Mouse (Mus musculus) embryonic facial prominence, embryonic 14.5 days (tissue): Measurements from ENCODE around the gene Zfp618. TPM values are rescaled to one million over a fixed set of nuclear protein-coding genes. Genes with fewer than 3 reads are reported as not detected.

Experiments used
- ATAC-seq: fragments of 200-750 bp; cut with Nextera tagmentation; 2 replicates; pipeline ENCODE4 v1.8.0; 2017; ENCODE audit warnings: low read depth, moderate number of reproducible peaks, moderate TSS enrichment
- DNase-seq: peaks from one replicate; pipeline ENCODE4 v3.0.0-alpha.2; 2015; ENCODE audit warnings: low spot score
- H3K27ac ChIP-seq: fragments of 300-500 bp; sonication (generic); replicated peaks from 2 replicates; pipeline ENCODE4 v1.5.1; 2014; ENCODE audit warnings: low read depth, mild to moderate bottlenecking, low read length, moderate library complexity
- H3K27me3 ChIP-seq: fragments of 300-500 bp; sonication (generic); replicated peaks from 2 replicates; pipeline ENCODE4 v1.6.1; 2014; ENCODE audit warnings: low read length; ENCODE audit not compliant: control insufficient read depth, insufficient read depth
- H3K36me3 ChIP-seq: fragments of 300-500 bp; sonication (generic); 2 replicates; pipeline ENCODE4 v1.6.1; 2014; ENCODE audit warnings: low read length, mixed read lengths; ENCODE audit not compliant: control insufficient read depth, insufficient read depth
- H3K4me1 ChIP-seq: fragments of 300-500 bp; sonication (generic); 2 replicates; pipeline ENCODE4 v1.6.1; 2014; ENCODE audit warnings: antibody characterized with exemption, low read length; ENCODE audit not compliant: control insufficient read depth, insufficient read depth
- H3K4me2 ChIP-seq: fragments of 300-500 bp; sonication (generic); 2 replicates; pipeline ENCODE4 v1.6.1; 2014; ENCODE audit warnings: low read depth, mild to moderate bottlenecking, low read length, moderate library complexity, mixed read lengths
- H3K4me3 ChIP-seq: fragments of 300-500 bp; sonication (generic); 2 replicates; pipeline ENCODE4 v1.5.1; 2014; ENCODE audit warnings: low read depth, mild to moderate bottlenecking, low read length
- H3K9ac ChIP-seq: fragments of 300-500 bp; sonication (generic); 2 replicates; pipeline ENCODE4 v1.6.1; 2014; ENCODE audit warnings: low read depth, mild to moderate bottlenecking, low read length, moderate library complexity, mixed read lengths
- H3K9me3 ChIP-seq: fragments of 300-500 bp; sonication (generic); 2 replicates; pipeline ENCODE4 v1.6.1; 2016; ENCODE audit warnings: low read length; ENCODE audit not compliant: control insufficient read depth
- WGBS: fragments of 180-500 bp; shearing (Covaris S2); extraction: QIAGEN DNeasy Blood & Tissue Kit; methylation state at CpG from one replicate; pipeline ENCODE4 v1.1.7; 2014; 5-methylcytosine and 5-hydroxymethylcytosine counted together
- polyA plus RNA-seq: library from polyadenylated mRNA; unstranded; fragments of >200 nt; fragmentation: Nextera tagmentation; extraction: Ambion mirVana; gene quantifications from 2 replicates; pipeline ENCODE4 v1.2.1, GENCODE M21; 2014

The Zfp618 gene
- polyA plus RNA-seq, 1 experiment from 2014 or later, result 17.6 TPM

DNA sequence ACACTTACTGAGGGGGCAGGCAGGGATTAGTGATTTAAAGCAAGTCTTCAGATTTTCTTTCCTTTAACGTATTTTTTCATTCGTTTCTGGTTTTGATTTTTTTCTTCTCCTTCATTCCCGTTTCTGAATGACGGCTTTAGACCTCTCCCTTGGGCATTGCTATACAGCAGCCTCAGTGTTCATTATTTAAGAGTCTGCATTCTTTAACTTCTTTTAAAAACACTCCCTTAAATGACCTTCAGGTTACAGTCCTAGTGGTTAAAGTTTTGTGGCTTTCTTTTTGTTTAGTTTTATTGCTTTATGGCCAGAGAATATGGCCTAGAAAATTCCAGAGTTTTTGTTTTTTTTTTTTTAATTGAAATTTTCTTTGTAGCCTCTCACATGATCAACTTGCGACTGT is 64.8 kb downstream of the Zfp618 start:
- H3K36me3 ChIP-seq, result no peaks in the 10 kb centered on the region
- no peaks in the 10 kb centered on the region for H3K27me3 ChIP-seq
- H3K9ac ChIP-seq, result no peak overlapping the region
- no peaks in the 10 kb centered on the region for H3K9me3 ChIP-seq
- no peak overlapping the region; the same call in 1 of the 2 replicates for H3K27ac ChIP-seq
- no peak overlapping the region for H3K4me3 ChIP-seq
- H3K4me2 ChIP-seq, result no peak overlapping the region
- WGBS, result 17% methylated on average over 5 of the region's 5 CpGs
- ATAC-seq (no peak), DNase-seq (no peak)
- peaks cover 14% of the 10 kb centered on the region for H3K4me1 ChIP-seq

DNA sequence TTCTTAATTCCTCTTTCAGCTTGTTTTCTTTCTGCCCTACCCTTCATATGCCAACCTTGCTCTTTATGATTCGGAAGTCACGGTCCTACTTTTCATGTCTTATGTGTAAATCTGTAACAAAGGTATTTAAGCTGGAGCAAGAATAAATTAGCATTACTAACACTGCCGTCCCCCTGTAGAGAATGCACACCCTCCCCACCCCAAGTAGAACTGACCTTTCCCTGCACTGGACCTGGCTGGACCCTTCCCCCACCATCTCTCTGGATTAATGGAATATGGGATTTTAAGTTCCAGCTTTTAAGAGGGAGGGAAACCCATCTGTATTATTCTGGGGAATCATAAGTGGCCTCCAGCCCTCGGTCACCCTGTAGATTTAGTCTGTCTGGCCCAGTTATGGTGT is 65.9 kb downstream of the Zfp618 start:
- no peak overlapping the region for H3K27ac ChIP-seq
- DNase-seq (no peak), ATAC-seq (no peak)
- H3K27me3 ChIP-seq, result no peaks in the 10 kb centered on the region
- H3K36me3 ChIP-seq, result 0 out of 2 replicates have a peak, but pooled peaks cover 5% of the 10 kb centered on the region
- no peak overlapping the region for H3K4me3 ChIP-seq
- H3K9me3 ChIP-seq, result no peaks in the 10 kb centered on the region
- WGBS, result 78% methylated on average over 4 of the region's 4 CpGs
- no peak overlapping the region for H3K9ac ChIP-seq
- H3K4me1 ChIP-seq, result peaks cover 14% of the 10 kb centered on the region
- H3K4me2 ChIP-seq, result no peak overlapping the region

DNA sequence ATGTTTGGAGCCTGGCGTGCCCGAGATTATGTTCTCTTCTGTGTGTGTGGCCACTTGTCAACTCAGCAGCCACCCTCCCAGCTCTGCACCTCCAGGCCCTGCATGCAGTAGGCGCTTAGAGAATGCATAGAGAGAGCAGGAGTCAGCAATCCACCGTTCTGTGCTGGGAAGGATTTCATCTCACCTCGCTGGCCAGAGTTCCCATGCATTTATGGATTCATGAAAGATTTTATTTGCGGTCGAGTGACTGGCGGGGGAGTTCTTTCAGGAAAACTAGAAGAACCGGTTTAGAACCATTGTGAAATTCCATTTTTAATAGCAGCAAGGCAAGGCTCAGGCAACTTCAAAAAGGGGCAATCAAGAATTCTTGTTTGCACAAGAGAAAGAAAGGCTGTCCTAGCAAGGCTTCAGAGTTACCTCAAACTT is 67.2 kb downstream of the Zfp618 start:
- Histone ChIP-seq H3K4me3 (no peak overlapping the region), H3K27ac (0 out of 2 replicates have a peak overlapping the region, but pooled peaks have one; percentile 1), H3K4me1 (peaks cover 17% of the 10 kb centered on the region), H3K9me3 (no peaks in the 10 kb centered on the region), H3K4me2 (no peak overlapping the region), H3K36me3 (0 out of 2 replicates have a peak, but pooled peaks cover 5% of the 10 kb centered on the region), H3K27me3 (no peaks in the 10 kb centered on the region), H3K9ac (no peak overlapping the region)
- peak; percentile 61; the same call in 1 of the 2 replicates for ATAC-seq
- peak; percentile 83 for DNase-seq
- WGBS, result 66% methylated on average over 9 of the region's 9 CpGs

DNA sequence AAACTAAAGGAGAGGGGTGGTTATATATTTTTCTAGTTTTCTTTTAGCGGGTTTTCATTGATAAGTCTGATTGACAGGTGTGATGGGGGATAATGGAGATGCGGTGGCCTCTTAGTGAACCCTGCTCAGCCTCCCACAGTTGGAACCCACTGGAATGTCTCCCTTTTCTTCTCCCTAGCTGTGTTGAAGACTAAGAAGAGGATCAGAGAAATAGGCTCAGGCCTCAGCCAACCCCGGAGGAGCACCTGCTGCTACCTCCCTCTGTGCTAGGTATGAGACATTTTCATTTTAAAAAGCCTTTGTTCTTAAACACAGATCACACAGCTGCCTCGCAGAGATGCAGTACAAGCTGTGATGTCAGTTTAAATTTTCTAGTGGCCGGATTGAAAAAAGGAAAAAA is 68.4 kb downstream of the Zfp618 start:
- ATAC-seq (no peak), DNase-seq (no peak)
- Histone ChIP-seq H3K4me2 (no peak overlapping the region), H3K4me1 (peaks cover 18% of the 10 kb centered on the region), H3K9me3 (no peaks in the 10 kb centered on the region), H3K36me3 (0 out of 2 replicates have a peak, but pooled peaks cover 5% of the 10 kb centered on the region), H3K4me3 (no peak overlapping the region), H3K27ac (peak overlapping the region; percentile 57; the same call in 1 of the 2 replicates), H3K27me3 (no peaks in the 10 kb centered on the region), H3K9ac (no peak overlapping the region)
- 43% methylated on average over 5 of the region's 5 CpGs for WGBS

DNA sequence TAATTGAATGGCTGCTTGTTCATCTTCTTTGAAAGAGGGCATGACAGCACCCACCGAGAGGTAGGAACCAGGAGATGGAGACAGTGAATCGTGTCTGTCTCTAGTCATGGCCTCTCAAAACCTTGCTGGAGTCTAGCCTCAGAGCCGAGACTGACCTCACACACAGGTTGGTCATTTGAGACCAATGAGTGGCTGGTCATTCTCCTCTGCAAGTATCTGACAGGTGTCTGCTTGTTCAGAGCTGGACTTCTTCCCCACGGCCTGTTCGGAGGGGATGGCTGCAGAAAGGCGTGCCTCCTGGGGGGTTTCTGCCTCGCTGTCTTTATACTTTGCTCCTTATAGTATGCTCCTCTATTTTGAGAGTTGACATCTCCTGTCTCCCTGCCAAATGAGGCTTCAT is 70.6 kb downstream of the Zfp618 start:
- Histone ChIP-seq H3K36me3 (peaks cover 5% of the 10 kb centered on the region; the same call in 1 of the 2 replicates), H3K4me1 (peaks cover 9% of the 10 kb centered on the region), H3K9ac (no peak overlapping the region), H3K4me2 (no peak overlapping the region), H3K27ac (no peak overlapping the region), H3K9me3 (no peaks in the 10 kb centered on the region), H3K27me3 (no peaks in the 10 kb centered on the region), H3K4me3 (no peak overlapping the region)
- 88% methylated on average over 7 of the region's 7 CpGs for WGBS
- no peak for DNase-seq
- ATAC-seq, result no peak

DNA sequence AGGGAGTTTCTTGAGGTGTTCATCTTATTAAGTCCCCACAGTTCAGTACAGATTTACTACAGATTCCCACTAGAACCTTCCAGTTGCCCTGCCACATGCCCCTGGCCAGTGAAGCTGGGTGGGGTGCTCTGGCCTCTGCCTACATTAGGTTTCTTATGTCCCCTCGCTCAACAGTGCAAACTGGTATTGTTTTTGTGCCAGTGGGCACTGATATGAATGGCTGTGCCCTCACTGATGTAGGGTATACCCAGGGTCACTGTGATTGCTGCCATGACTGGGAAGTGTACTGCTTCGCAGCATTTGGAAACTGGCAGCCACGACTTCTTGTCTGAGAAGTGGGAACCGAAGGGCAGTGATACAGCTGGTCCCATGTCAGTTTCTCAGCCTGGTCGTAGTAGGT is 71.4 kb downstream of the Zfp618 start:
- Histone ChIP-seq H3K27ac (no peak overlapping the region), H3K4me3 (no peak overlapping the region), H3K9ac (no peak overlapping the region), H3K4me2 (no peak overlapping the region), H3K9me3 (no peaks in the 10 kb centered on the region), H3K27me3 (no peaks in the 10 kb centered on the region), H3K36me3 (peaks cover 5% of the 10 kb centered on the region; the same call in 1 of the 2 replicates), H3K4me1 (peaks cover 9% of the 10 kb centered on the region)
- WGBS, result 94% methylated on average over 5 of the region's 5 CpGs
- DNase-seq (no peak), ATAC-seq (no peak)

DNA sequence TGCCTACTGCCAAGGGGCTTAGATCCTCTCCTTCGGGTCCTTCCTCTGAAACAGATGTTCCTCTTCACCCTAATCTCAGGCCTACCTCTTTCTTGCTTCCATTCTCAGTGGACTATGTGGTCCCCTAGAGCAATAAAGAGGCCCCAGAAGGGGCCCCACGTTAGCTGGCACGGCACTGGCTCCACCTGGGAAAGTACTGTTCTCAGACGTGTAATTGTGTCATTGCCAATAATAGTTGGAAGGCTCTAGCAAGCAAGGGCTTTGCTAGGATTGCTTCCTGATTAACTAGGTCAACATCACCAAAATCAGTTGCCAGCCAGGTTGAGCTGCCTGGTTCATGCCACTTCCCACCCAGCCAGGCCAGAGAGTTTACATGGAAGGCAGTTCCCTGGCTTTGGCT is 72.2 kb downstream of the Zfp618 start:
- peaks cover 9% of the 10 kb centered on the region for H3K4me1 ChIP-seq
- no peak overlapping the region; the same call in 1 of the 2 replicates for H3K9ac ChIP-seq
- H3K27me3 ChIP-seq, result no peaks in the 10 kb centered on the region
- H3K4me3 ChIP-seq, result no peak overlapping the region
- ATAC-seq (no peak), DNase-seq (no peak)
- peaks cover 5% of the 10 kb centered on the region; the same call in 1 of the 2 replicates for H3K36me3 ChIP-seq
- no peak overlapping the region for H3K4me2 ChIP-seq
- 68% methylated on average over 4 of the region's 4 CpGs for WGBS
- no peaks in the 10 kb centered on the region for H3K9me3 ChIP-seq
- no peak overlapping the region for H3K27ac ChIP-seq

DNA sequence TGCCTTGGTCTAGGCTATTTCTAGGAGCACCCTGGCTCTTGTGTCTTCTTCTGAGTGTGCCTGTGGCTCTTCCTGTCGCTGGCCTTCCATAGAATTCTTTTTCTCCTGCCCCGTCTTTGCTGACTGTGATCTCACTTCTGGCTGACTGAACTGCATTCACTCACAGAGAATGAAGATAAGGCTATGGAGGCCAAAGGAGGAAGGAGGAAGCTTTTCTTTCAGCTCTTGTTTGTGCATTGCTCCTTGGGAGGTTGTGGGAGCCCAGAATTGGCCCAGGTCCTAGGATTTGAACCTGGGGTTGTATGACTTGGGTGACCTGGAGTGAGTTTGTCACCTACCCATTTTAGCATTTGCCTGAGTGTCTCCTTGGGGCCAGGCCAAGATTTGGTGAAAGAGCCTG is 72.9 kb downstream of the Zfp618 start:
- Histone ChIP-seq H3K4me3 (no peak overlapping the region), H3K27ac (no peak overlapping the region), H3K9ac (no peak overlapping the region), H3K4me2 (no peak overlapping the region), H3K36me3 (peaks cover 5% of the 10 kb centered on the region; the same call in 1 of the 2 replicates), H3K9me3 (no peaks in the 10 kb centered on the region), H3K27me3 (no peaks in the 10 kb centered on the region), H3K4me1 (peaks cover 9% of the 10 kb centered on the region)
- ATAC-seq, result no peak
- DNase-seq, result no peak
- WGBS, result 69% methylated on average over 2 of the region's 2 CpGs

DNA sequence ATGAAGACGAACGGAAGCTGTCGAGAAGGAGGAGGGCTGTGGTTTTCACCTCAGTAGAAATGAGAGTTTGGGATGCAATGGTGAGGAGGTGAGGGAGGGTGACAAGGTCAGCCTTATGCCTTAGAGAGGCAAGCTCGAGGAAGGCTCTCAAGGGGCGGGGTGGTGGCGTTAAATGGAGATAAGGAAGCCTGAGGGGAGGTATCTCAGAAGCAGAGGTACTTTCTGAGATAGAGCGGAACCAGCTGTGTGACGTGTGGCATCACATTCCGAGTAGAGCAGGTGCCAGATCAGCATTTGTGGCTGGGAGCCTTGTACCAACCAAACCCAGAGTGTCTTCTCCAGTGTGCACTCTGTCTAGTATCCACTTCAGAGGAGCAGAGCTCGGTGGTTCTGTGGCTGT is 73.6 kb downstream of the Zfp618 start:
- H3K4me3 ChIP-seq, result no peak overlapping the region
- H3K4me1 ChIP-seq, result peaks cover 9% of the 10 kb centered on the region
- no peak overlapping the region for H3K27ac ChIP-seq
- H3K4me2 ChIP-seq, result no peak overlapping the region
- no peaks in the 10 kb centered on the region for H3K27me3 ChIP-seq
- DNase-seq, result no peak
- no peak for ATAC-seq
- no peak overlapping the region for H3K9ac ChIP-seq
- WGBS, result 89% methylated on average over 10 of the region's 10 CpGs
- no peaks in the 10 kb centered on the region for H3K9me3 ChIP-seq
- peaks cover 5% of the 10 kb centered on the region; the same call in 1 of the 2 replicates for H3K36me3 ChIP-seq
